Mouse (Mus musculus) CH12.LX (cell line): ENCODE data around the gene Ccr8. TPM values are rescaled to one million over a fixed set of nuclear protein-coding genes. Genes with fewer than 3 reads are reported as not detected.

Source experiments
- DNase-seq: peaks from one replicate; pipeline ENCODE4 v3.0.0-alpha.2; 2013; ENCODE audit errors: extremely low read depth
- H3K27ac ChIP-seq: 2 replicates; pipeline ENCODE4 v1.5.1; 2012; ENCODE audit warnings: low read depth, mild to moderate bottlenecking, control low read depth, moderate library complexity; ENCODE audit not compliant: insufficient read depth
- H3K27me3 ChIP-seq: replicated peaks from 2 replicates; pipeline ENCODE3; 2012; ENCODE audit warnings: inconsistent platforms
- H3K36me3 ChIP-seq, 2 experiments: replicated peaks in 1 of 2; 2 replicates each; pipeline versions ENCODE3 to v1.6.1; 2012; ENCODE audit warnings: inconsistent platforms in 1 of 2, low read length in 1 of 2, mild to moderate bottlenecking in 1 of 2, mixed read lengths in 1 of 2, moderate library complexity in 1 of 2; ENCODE audit not compliant: control insufficient read depth in 1 of 2, insufficient read depth in 1 of 2
- H3K4me1 ChIP-seq, 2 experiments: 2 replicates each; pipeline ENCODE4 v1.6.1; 2012; ENCODE audit warnings: inconsistent platforms in 1 of 2, moderate library complexity in 1 of 2; ENCODE audit not compliant: insufficient read depth in 2 of 2, control insufficient read depth in 1 of 2
- H3K4me2 ChIP-seq: 2 replicates; pipeline ENCODE4 v1.6.1; 2012; ENCODE audit warnings: low read depth, mild to moderate bottlenecking, control low read depth; ENCODE audit not compliant: poor library complexity, insufficient read depth, severe bottlenecking
- H3K4me3 ChIP-seq, 3 experiments: fragments of 150-350 bp in 1 of 3; sonication (generic) in 1 of 3; replicated peaks in 1 of 3; 2 replicates each; pipeline versions ENCODE3 to v1.5.1; 2011 to 2012; ENCODE audit warnings: low read depth in 2 of 3, low read length in 2 of 3, mild to moderate bottlenecking in 2 of 3, moderate library complexity in 2 of 3, control low read depth in 1 of 3, improper control_type of control experiment in 1 of 3, inconsistent platforms in 1 of 3, mixed read lengths in 1 of 3; ENCODE audit not compliant: poor library complexity in 1 of 3
- H3K79me2 ChIP-seq: replicated peaks from 2 replicates; pipeline ENCODE4 v1.6.1; 2012; ENCODE audit warnings: mild to moderate bottlenecking, moderate library complexity; ENCODE audit not compliant: control insufficient read depth, poor library complexity, insufficient read depth, severe bottlenecking; ENCODE audit errors: extremely low read depth
- H3K9ac ChIP-seq: 2 replicates; pipeline ENCODE4 v1.6.1; 2012; ENCODE audit warnings: low read depth, mild to moderate bottlenecking, control low read depth, moderate library complexity; ENCODE audit not compliant: insufficient read depth
- H3K9me3 ChIP-seq: replicated peaks from 2 replicates; pipeline ENCODE3; 2012; ENCODE audit warnings: low read length, inconsistent platforms, mixed read lengths
- BHLHE40 ChIP-seq: IDR thresholded peaks from 2 replicates; pipeline ENCODE4 v1.6.1; 2011; ENCODE audit warnings: mild to moderate bottlenecking, low read depth, low read length, improper control_type of control experiment
- CHD2 ChIP-seq: IDR thresholded peaks from 2 replicates; pipeline ENCODE4 v1.6.1; 2011; ENCODE audit warnings: low read length, improper control_type of control experiment
- CTCF ChIP-seq, 2 experiments: IDR thresholded peaks in 1 of 2; conservative IDR thresholded peaks in 1 of 2; 2 replicates each; pipeline ENCODE4 v1.5.1; 2011 to 2012; ENCODE audit warnings: low read depth in 2 of 2, low read length in 2 of 2, improper control_type of control experiment in 1 of 2, inconsistent platforms in 1 of 2, mild to moderate bottlenecking in 1 of 2, moderate library complexity in 1 of 2
- ETS1 ChIP-seq: conservative IDR thresholded peaks from 2 replicates; pipeline ENCODE4 v1.6.1; 2012; ENCODE audit warnings: low read depth, mild to moderate bottlenecking, inconsistent platforms, low read length, improper control_type of control experiment, moderate library complexity
- GABPA ChIP-seq: IDR thresholded peaks from 2 replicates; pipeline ENCODE4 v1.6.1; 2012; ENCODE audit warnings: low read depth, low read length, improper control_type of control experiment, inconsistent platforms; ENCODE audit not compliant: insufficient replicate concordance
- HCFC1 ChIP-seq: IDR thresholded peaks from 2 replicates; pipeline ENCODE4 v1.6.1; 2012; ENCODE audit warnings: low read depth, mild to moderate bottlenecking, inconsistent platforms, low read length, improper control_type of control experiment
- IRF4 ChIP-seq: IDR thresholded peaks from 2 replicates; pipeline ENCODE4 v1.6.1; 2014; ENCODE audit warnings: low read depth, mild to moderate bottlenecking, inconsistent platforms, low read length, improper control_type of control experiment
- JUND ChIP-seq: conservative IDR thresholded peaks from 2 replicates; pipeline ENCODE4 v1.6.1; 2011; ENCODE audit warnings: low read depth, low read length, improper control_type of control experiment
- KAT2A ChIP-seq: IDR thresholded peaks from 2 replicates; pipeline ENCODE4 v1.6.1; 2012; ENCODE audit warnings: low read length, improper control_type of control experiment, inconsistent platforms; ENCODE audit not compliant: insufficient replicate concordance
- MAFK ChIP-seq: IDR thresholded peaks from 2 replicates; pipeline ENCODE4 v1.6.1; 2011; ENCODE audit warnings: low read length, improper control_type of control experiment; ENCODE audit not compliant: insufficient replicate concordance
- MAX ChIP-seq: IDR thresholded peaks from 2 replicates; pipeline ENCODE4 v1.6.1; 2011; ENCODE audit warnings: low read length, improper control_type of control experiment
- MEF2A ChIP-seq: IDR thresholded peaks from 2 replicates; pipeline ENCODE4 v1.6.1; 2014; ENCODE audit warnings: low read depth, mild to moderate bottlenecking, inconsistent platforms, low read length, improper control_type of control experiment, borderline replicate concordance
- MXI1 ChIP-seq: IDR thresholded peaks from 2 replicates; pipeline ENCODE4 v1.6.1; 2011; ENCODE audit warnings: mild to moderate bottlenecking, low read depth, low read length, improper control_type of control experiment
- NELFE ChIP-seq: IDR thresholded peaks from 2 replicates; pipeline ENCODE4 v1.6.1; 2011; ENCODE audit warnings: low read depth, low read length, improper control_type of control experiment
- NRF1 ChIP-seq: IDR thresholded peaks from 2 replicates; pipeline ENCODE4 v1.6.1; 2014; ENCODE audit warnings: low read depth, mild to moderate bottlenecking, inconsistent platforms, low read length, improper control_type of control experiment, moderate library complexity
- PAX5 ChIP-seq: IDR thresholded peaks from 2 replicates; pipeline ENCODE4 v1.6.1; 2012; ENCODE audit warnings: low read length, inconsistent platforms, mixed read lengths
- POLR2AphosphoS2 ChIP-seq: IDR thresholded peaks from 2 replicates; pipeline ENCODE4 v1.6.1; 2011; ENCODE audit warnings: low read depth, low read length, improper control_type of control experiment
- RAD21 ChIP-seq: IDR thresholded peaks from 2 replicates; pipeline ENCODE4 v1.6.1; 2011; ENCODE audit warnings: low read depth, mild to moderate bottlenecking, low read length, improper control_type of control experiment, moderate library complexity
- RCOR1 ChIP-seq: conservative IDR thresholded peaks from 2 replicates; pipeline ENCODE4 v1.6.1; 2012; ENCODE audit warnings: low read depth, mild to moderate bottlenecking, inconsistent platforms, low read length, improper control_type of control experiment
- SIN3A ChIP-seq: IDR thresholded peaks from 2 replicates; pipeline ENCODE4 v1.6.1; 2012; ENCODE audit warnings: low read length, improper control_type of control experiment, inconsistent platforms
- SMC3 ChIP-seq: IDR thresholded peaks from 2 replicates; pipeline ENCODE4 v1.6.1; 2011; ENCODE audit warnings: low read depth, low read length, improper control_type of control experiment
- TBP ChIP-seq: conservative IDR thresholded peaks from 2 replicates; pipeline ENCODE4 v1.6.1; 2011; ENCODE audit warnings: low read depth, low read length, improper control_type of control experiment
- UBTF ChIP-seq: IDR thresholded peaks from 2 replicates; pipeline ENCODE4 v1.6.1; 2012; ENCODE audit warnings: low read depth, mild to moderate bottlenecking, inconsistent platforms, low read length, improper control_type of control experiment, moderate library complexity
- USF1 ChIP-seq: IDR thresholded peaks from 2 replicates; pipeline ENCODE4 v1.6.1; 2014; ENCODE audit warnings: low read depth, mild to moderate bottlenecking, inconsistent platforms, low read length, improper control_type of control experiment
- ZC3H11A ChIP-seq: IDR thresholded peaks from 2 replicates; pipeline ENCODE4 v1.6.1; 2012; ENCODE audit warnings: low read depth, mild to moderate bottlenecking, inconsistent platforms, low read length, improper control_type of control experiment
- ZMIZ1 ChIP-seq: IDR thresholded peaks from 2 replicates; pipeline ENCODE4 v1.6.1; 2012; ENCODE audit warnings: low read depth, mild to moderate bottlenecking, inconsistent platforms, low read length, improper control_type of control experiment
- ZNF384 ChIP-seq: IDR thresholded peaks from 2 replicates; pipeline ENCODE4 v1.6.1; 2012; ENCODE audit warnings: low read depth, low read length, improper control_type of control experiment, inconsistent platforms
- dilution Hi-C: fragments of 300-500 bp; cut with MboI; formaldehyde crosslinking; loops from 2 replicates; pipeline ENCODE4 v1.14.3; 2020; ENCODE audit warnings: low sequenced_read_pairs; ENCODE audit not compliant: extremely low pct_unique_long_range_greater_than_20kb, extremely low pct_ligation_motif_present
- in situ Hi-C: fragments of 300-500 bp; cut with MboI; formaldehyde crosslinking; loops from 3 replicates; pipeline ENCODE4 v1.14.3; 2019; ENCODE audit warnings: low sequenced_read_pairs, low pct_ligation_motif_present, low pct_unique_long_range_greater_than_20kb, mixed read lengths
- polyA plus RNA-seq: library from polyadenylated mRNA; unstranded; fragments of >175 nt; gene quantifications from 2 replicates; pipeline ENCODE4 v1.2.1, GENCODE M21; 2012; ENCODE audit warnings: low read depth; ENCODE audit not compliant: insufficient read length
- total RNA-seq, 2 experiments: library from RNA; depleted of rRNA; stranded (reverse); fragments of 300-350 nt in 1 of 2; fragments of >200 nt in 1 of 2; gene quantifications; 2 replicates each; pipeline ENCODE4 v1.2.3; 2012 to 2014

The Ccr8 gene
- total and polyA plus RNA-seq, 3 experiments, result not detected

DNA sequence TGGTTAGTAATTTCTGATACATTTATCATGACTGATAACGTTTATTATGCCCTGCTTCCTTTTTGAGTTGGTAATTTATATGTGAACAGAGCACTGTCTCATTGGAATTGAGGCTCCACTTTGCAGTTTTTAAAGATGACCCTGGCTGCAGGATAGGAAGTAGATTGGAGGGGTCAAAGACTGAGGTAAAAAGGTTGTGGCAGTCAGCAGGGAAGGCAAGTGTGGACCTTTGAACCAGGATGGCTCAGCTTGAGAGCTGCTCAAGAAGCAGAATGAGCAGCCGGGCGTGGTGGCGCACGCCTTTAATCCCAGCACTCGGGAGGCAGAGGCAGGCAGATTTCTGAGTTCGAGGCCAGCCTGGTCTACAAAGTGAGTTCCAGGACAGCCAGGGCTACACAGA, 21.5 kb downstream of the Ccr8 start:
- dilution Hi-C loops, result no loop called here
- Histone ChIP-seq H3K27ac (no peak overlapping the region), H3K4me3 (no peak overlapping the region), H3K4me1 (peaks cover 12 to 45% of the 10 kb centered on the region in 2 experiments), H3K4me2 (no peak overlapping the region), H3K36me3 (peaks cover 14 to 28% of the 10 kb centered on the region in 2 experiments), H3K27me3 (no peaks in the 10 kb centered on the region), H3K79me2 (peaks cover 13% of the 10 kb centered on the region), H3K9me3 (no peaks in the 10 kb centered on the region), H3K9ac (no peak overlapping the region)
- in situ Hi-C loops, result no loop called here
- DNase-seq, result no peak
- TF ChIP-seq NRF1 (no peak), USF1 (no peak), SMC3 (no peak), MXI1 (no peak), GABPA (no peak), BHLHE40 (no peak), RCOR1 (no peak), CTCF (conservative IDR thresholded peaks at IDR 0.05 in 1 of 2, IDR thresholded peaks at IDR 0.05 in 1 of 2; ENCODE audit: low read depth in 2 of 2, low read length in 2 of 2) (no peak), ETS1 (no peak), JUND (no peak), MEF2A (no peak), HCFC1 (no peak), ZC3H11A (no peak), ZNF384 (no peak), RAD21 (no peak), TBP (no peak), MAFK (no peak)

DNA sequence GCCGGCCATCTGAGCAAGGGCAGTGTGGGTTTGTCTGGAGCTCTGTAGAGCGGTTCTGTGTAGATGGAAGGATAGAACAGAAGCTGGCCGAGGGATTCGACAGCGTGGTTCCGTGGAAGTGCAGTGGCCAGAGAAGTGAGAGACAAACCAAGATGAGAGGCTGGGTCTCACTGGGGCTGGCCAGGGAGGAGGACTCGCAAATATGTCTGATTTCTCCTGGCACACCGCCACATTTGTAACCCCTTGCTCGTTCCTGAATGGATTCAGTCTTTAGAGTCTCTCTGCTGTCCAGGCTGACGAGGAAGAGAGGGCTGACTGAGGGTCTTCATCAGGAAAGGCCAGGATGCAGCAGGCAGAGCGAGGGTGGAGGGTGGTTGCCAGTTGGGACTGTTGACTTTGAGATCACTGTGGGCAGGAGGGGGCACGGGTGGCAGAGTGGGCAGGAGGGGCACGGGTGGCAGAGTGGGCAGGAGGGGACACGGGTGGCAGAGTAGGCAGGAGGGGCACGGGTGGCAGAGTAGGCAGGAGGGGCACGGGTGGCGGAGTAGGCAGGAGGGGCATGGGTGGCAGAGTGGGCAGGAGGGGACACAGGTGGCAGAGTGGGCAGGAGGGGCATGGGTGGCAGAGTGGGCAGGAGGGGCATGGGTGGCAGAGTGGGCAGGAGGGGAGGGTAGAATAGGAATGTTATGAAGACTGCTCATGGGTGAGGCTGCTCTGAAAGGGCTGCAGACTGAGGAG, 22.3 kb downstream of the Ccr8 start:
- Histone ChIP-seq H3K36me3 (peaks cover 17 to 34% of the 10 kb centered on the region in 2 experiments), H3K4me1 (peaks cover 12 to 48% of the 10 kb centered on the region in 2 experiments), H3K4me2 (no peak overlapping the region), H3K4me3 (no peak overlapping the region), H3K9ac (no peak overlapping the region), H3K79me2 (peaks cover 13% of the 10 kb centered on the region), H3K9me3 (no peaks in the 10 kb centered on the region), H3K27ac (no peak overlapping the region), H3K27me3 (no peaks in the 10 kb centered on the region)
- dilution Hi-C loops, result no loop called here
- TF ChIP-seq ETS1 (no peak), CHD2 (no peak), ZMIZ1 (no peak), SIN3A (no peak), MAX (no peak), IRF4 (no peak), BHLHE40 (no peak), KAT2A (no peak), POLR2AphosphoS2 (no peak), NELFE (no peak), PAX5 (no peak), MEF2A (no peak), TBP (no peak), UBTF (no peak), USF1 (no peak)
- DNase-seq, result no peak
- in situ Hi-C loops, result no loop called here
